In the genomic region with DNA sequence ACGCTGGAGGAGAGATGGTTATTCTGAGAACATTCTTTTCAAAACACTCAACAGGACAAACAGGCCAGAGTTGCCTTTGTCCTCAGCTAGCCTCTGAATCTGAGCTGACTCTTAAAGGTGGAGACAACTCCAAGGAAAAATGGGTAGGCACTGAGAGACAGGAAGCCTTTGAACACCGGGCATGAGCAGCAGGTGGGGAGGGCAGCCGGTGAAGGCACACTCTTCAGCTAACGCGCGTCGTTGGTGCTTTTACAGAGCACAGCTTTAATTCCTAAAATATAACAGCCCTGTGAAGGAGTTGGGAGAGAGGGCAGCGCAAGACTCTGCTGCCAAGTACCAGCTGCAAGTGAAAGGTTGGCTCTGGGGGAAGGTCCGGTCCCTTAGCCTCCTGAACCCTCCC, we compare ENCODE assay signal across 15 mouse cellular contexts. TPM values are rescaled to one million over a fixed set of nuclear protein-coding genes. Genes with fewer than 3 reads are reported as not detected.
"Had no signal": no experiment of that assay in that cellular context is flagged by ENCODE, and none has a peak within 500 bp of the region (broad histone marks: within the 10 kb centered on the region; RNA-seq: fewer than 3 reads in every experiment).

No protein-coding gene starts in this region.

- DNase-seq: kidney, adult 8-10 months; kidney, postnatal 36 days; left cerebral cortex, postnatal 4 days; lung, embryonic 14.5 days; lung, postnatal 10 days; lung, postnatal 4 days; retina, postnatal 1 day; right cerebral cortex, postnatal 4 days; spleen, adult 18-20 months had no signal

- H3K4me2 ChIP-seq: limb, embryonic 15.5 days; liver, embryonic 12.5 days; lung, embryonic 14.5 days; midbrain, embryonic 11.5 days had no signal

- H3K36me3 ChIP-seq: limb, embryonic 15.5 days; liver, embryonic 12.5 days had no signal

- H3K9ac ChIP-seq: limb, embryonic 15.5 days; liver, embryonic 12.5 days; lung, embryonic 14.5 days had no signal

- ATAC-seq: intestine, postnatal 0 days; liver, embryonic 12.5 days had no signal

- H3K4me1 ChIP-seq: liver, embryonic 12.5 days had no signal

- H3K4me3 ChIP-seq: limb, embryonic 15.5 days; liver, embryonic 12.5 days; myocyte had no signal

- H3K27ac ChIP-seq: limb, embryonic 15.5 days; liver, embryonic 12.5 days had no signal

- H3K9me3 ChIP-seq: limb, embryonic 15.5 days; liver, embryonic 12.5 days had no signal

RNA-seq across cellular contexts. Expression of gene Cacng4, which starts 5.0 kb away (rescaled TPM):
- total RNA-seq: megakaryocyte, adult 5-6 weeks had no signal
